Mouse (Mus musculus) intestine, embryonic 14.5 days (tissue): ENCODE measurements around the gene Fzr1. TPM values are rescaled to one million over a fixed set of nuclear protein-coding genes. Genes with fewer than 3 reads are reported as not detected.

ENCODE experiments used
- ATAC-seq: fragments of 200-750 bp; cut with Nextera tagmentation; replicated peaks from 2 replicates; pipeline ENCODE4 v1.8.0; 2017; ENCODE audit warnings: low read depth, moderate number of reproducible peaks, moderate TSS enrichment, moderate library complexity; ENCODE audit not compliant: low FRiP score, low TSS enrichment
- DNase-seq: peaks from one replicate; pipeline ENCODE4 v3.0.0-alpha.2; 2018; ENCODE audit warnings: low spot score
- H3K27ac ChIP-seq: fragments of 300-500 bp; sonication (generic); 2 replicates; pipeline ENCODE4 v1.5.1; 2014; ENCODE audit warnings: low read depth, mild to moderate bottlenecking, control low read depth
- H3K27me3 ChIP-seq: fragments of 300-500 bp; sonication (generic); replicated peaks from 2 replicates; pipeline ENCODE4 v1.6.1; 2014; ENCODE audit warnings: low read length, control low read depth; ENCODE audit not compliant: control insufficient read depth, insufficient read depth
- H3K36me3 ChIP-seq: fragments of 300-500 bp; sonication (generic); 2 replicates; pipeline ENCODE4 v1.6.1; 2014; ENCODE audit warnings: low read length, control low read depth; ENCODE audit not compliant: control insufficient read depth, insufficient read depth
- H3K4me1 ChIP-seq: fragments of 300-500 bp; sonication (generic); replicated peaks from 2 replicates; pipeline ENCODE4 v1.6.1; 2014; ENCODE audit warnings: low read length, control low read depth, mixed read lengths; ENCODE audit not compliant: control insufficient read depth, insufficient read depth
- H3K4me2 ChIP-seq: fragments of 300-500 bp; sonication (generic); 2 replicates; pipeline ENCODE4 v1.6.1; 2014; ENCODE audit warnings: low read length
- H3K4me3 ChIP-seq: fragments of 300-500 bp; sonication (generic); 2 replicates; pipeline ENCODE4 v1.5.1; 2014; ENCODE audit warnings: low read depth, low read length, control low read depth, mixed read lengths
- H3K9ac ChIP-seq: fragments of 300-500 bp; sonication (generic); 2 replicates; pipeline ENCODE4 v1.6.1; 2014; ENCODE audit warnings: mild to moderate bottlenecking, low read length
- H3K9me3 ChIP-seq: fragments of 300-500 bp; sonication (generic); 2 replicates; pipeline ENCODE4 v1.6.1; 2016; ENCODE audit warnings: low read length, control low read depth; ENCODE audit not compliant: control insufficient read depth
- WGBS: fragments of 180-500 bp; shearing (Covaris S2); extraction: QIAGEN DNeasy Blood & Tissue Kit; methylation state at CpG from one replicate; pipeline ENCODE4 v1.1.7; 2014; 5-methylcytosine and 5-hydroxymethylcytosine counted together
- polyA plus RNA-seq: library from polyadenylated mRNA; unstranded; fragments of >200 nt; fragmentation: Nextera tagmentation; extraction: Ambion mirVana; gene quantifications from 2 replicates; pipeline ENCODE4 v1.2.1, GENCODE M21; 2014

Fzr1 gene
- polyA plus RNA-seq, 1 experiment from 2014 or later, result 93.9 TPM

DNA sequence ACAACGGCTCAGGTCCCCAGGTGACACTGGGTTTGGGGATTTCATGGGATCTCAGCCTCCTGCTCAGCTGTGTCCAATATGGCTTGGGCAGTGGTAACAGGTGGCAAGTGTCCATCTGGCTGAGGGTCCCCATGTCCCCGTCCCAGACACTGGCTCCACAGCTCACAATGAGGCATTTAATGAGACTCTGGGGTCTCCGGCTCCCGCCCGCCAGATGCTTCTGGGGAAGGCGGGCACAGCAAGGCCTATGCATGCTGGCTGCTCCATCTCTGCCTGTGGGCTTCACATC, 11.2 kb downstream of the Fzr1 start:
- Histone ChIP-seq H3K36me3 (peaks cover 59% of the 10 kb centered on the region), H3K27ac (no peak overlapping the region), H3K4me3 (no peak overlapping the region), H3K9me3 (no peaks in the 10 kb centered on the region), H3K4me1 (peaks cover 19% of the 10 kb centered on the region), H3K9ac (no peak overlapping the region), H3K27me3 (peaks cover 29% of the 10 kb centered on the region), H3K4me2 (no peak overlapping the region)
- DNase-seq (no peak), ATAC-seq (no peak)
- 82% methylated on average over 6 of the region's 6 CpGs for WGBS

DNA sequence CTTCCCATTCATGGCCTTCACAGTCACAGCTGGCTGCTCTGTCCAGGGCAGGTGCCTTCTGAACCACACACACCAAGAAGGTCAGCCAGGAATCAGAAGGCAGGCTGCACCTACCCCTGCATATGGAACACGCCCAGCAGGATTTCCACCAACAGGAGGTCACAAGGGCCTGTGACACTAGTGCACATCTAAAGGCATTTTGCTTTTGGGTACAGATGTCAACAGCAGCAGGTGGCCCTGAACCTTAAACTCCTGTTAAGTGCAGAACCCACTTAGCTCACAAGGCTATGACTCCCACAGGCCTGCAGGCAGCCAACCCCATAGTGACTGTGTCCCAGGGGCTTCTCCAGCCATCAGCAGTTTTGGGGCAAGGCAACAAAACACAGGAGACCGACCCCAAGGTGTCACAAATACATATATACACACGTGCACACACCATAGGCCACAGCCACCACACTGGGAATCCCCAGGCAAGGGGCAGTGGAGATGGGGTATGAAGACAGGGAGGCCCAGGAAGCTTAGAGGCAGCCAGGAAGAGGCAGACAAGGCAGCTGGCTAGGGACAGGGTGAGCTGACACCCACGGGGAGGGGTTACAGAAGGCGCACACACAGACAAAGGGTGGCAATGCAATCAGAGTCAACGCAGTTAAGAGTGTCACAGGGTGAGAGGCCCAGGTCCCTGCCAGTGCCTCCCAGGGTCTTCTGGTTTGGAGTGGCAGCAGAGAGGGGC, 11.7 kb downstream of the Fzr1 start:
- DNase-seq, result no peak
- H3K27ac ChIP-seq, result no peak overlapping the region
- peaks cover 59% of the 10 kb centered on the region for H3K36me3 ChIP-seq
- H3K9me3 ChIP-seq, result no peaks in the 10 kb centered on the region
- no peak overlapping the region for H3K4me2 ChIP-seq
- 76% methylated on average over 6 of the region's 6 CpGs for WGBS
- H3K27me3 ChIP-seq, result peaks cover 29% of the 10 kb centered on the region
- no peak for ATAC-seq
- H3K9ac ChIP-seq, result no peak overlapping the region
- H3K4me1 ChIP-seq, result peaks cover 19% of the 10 kb centered on the region
- H3K4me3 ChIP-seq, result no peak overlapping the region

GRCm38 (mm10) chr10:81365672-81366476, 12.4 kb downstream of the Fzr1 start, which contains the start of gene 4930404N11Rik:
Gene 4930404N11Rik, minus strand, starts transcription at chr10:81365816.
- H3K27me3 ChIP-seq, result peaks cover 29% of the 10 kb centered on the region
- peak within 1 kb of the TSS; percentile 32; the same call in 1 of the 2 replicates for H3K4me3 ChIP-seq
- DNase-seq (peak; percentile 72), ATAC-seq (peak; percentile 26)
- H3K27ac ChIP-seq, result no peak within 1 kb of the TSS
- 0 out of 2 replicates have a peak within 1 kb of the TSS, but pooled peaks have one; percentile 16 for H3K9ac ChIP-seq
- 35% methylated on average over 12 of the region's 12 CpGs for WGBS
- peaks cover 53% of the 10 kb centered on the region for H3K36me3 ChIP-seq
- peak within 1 kb of the TSS; percentile 56 for H3K4me2 ChIP-seq
- no peaks in the 10 kb centered on the region for H3K9me3 ChIP-seq
- H3K4me1 ChIP-seq, result peaks cover 19% of the 10 kb centered on the region

DNA sequence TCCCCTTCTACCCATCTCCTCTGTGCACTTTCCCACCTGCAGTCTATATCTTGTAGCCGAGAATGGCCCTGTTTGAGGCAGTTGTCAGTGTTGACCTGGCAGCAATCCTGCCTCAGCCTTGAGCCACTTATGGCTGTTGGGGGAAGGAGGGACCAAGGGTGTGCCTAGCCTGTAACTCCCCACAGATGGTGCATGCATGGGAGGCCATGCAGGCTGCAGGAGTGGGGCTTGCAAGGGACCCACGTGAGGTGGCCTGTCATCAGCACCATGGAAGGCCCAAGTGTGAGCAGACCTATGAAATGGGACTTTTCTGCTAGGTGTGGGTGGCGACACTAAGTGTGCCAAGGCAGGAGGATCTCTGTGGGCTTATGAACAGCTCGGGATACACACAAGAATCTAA, 13.2 kb downstream of the Fzr1 start:
- H3K27me3 ChIP-seq, result peaks cover 29% of the 10 kb centered on the region
- WGBS, result 37% methylated on average over 4 of the region's 4 CpGs
- H3K9ac ChIP-seq, result no peak overlapping the region
- peaks cover 45% of the 10 kb centered on the region for H3K36me3 ChIP-seq
- no peak overlapping the region for H3K27ac ChIP-seq
- peaks cover 19% of the 10 kb centered on the region for H3K4me1 ChIP-seq
- H3K4me2 ChIP-seq, result no peak overlapping the region
- ATAC-seq, result peak; percentile 21; the same call in 1 of the 2 replicates
- no peaks in the 10 kb centered on the region for H3K9me3 ChIP-seq
- H3K4me3 ChIP-seq, result peak overlapping the region; percentile 32; the same call in 1 of the 2 replicates
- no peak for DNase-seq

- no peak overlapping the region for H3K27ac ChIP-seq
- DNase-seq, result no peak
- H3K9me3 ChIP-seq, result no peaks in the 10 kb centered on the region
- peak overlapping the region; percentile 32; the same call in 1 of the 2 replicates for H3K4me3 ChIP-seq
- H3K4me2 ChIP-seq, result peak overlapping the region; percentile 56
- H3K9ac ChIP-seq, result 0 out of 2 replicates have a peak overlapping the region, but pooled peaks have one; percentile 16
- H3K36me3 ChIP-seq, result peaks cover 41% of the 10 kb centered on the region
- peaks cover 29% of the 10 kb centered on the region for H3K27me3 ChIP-seq
- 11% methylated on average over 28 of the region's 28 CpGs for WGBS
- ATAC-seq, result peak; percentile 6; the same call in 1 of the 2 replicates
- H3K4me1 ChIP-seq, result peaks cover 19% of the 10 kb centered on the region
Measured at GRCm38 (mm10) chr10:81364666-81365065, 13.7 kb downstream of the Fzr1 start.

DNA sequence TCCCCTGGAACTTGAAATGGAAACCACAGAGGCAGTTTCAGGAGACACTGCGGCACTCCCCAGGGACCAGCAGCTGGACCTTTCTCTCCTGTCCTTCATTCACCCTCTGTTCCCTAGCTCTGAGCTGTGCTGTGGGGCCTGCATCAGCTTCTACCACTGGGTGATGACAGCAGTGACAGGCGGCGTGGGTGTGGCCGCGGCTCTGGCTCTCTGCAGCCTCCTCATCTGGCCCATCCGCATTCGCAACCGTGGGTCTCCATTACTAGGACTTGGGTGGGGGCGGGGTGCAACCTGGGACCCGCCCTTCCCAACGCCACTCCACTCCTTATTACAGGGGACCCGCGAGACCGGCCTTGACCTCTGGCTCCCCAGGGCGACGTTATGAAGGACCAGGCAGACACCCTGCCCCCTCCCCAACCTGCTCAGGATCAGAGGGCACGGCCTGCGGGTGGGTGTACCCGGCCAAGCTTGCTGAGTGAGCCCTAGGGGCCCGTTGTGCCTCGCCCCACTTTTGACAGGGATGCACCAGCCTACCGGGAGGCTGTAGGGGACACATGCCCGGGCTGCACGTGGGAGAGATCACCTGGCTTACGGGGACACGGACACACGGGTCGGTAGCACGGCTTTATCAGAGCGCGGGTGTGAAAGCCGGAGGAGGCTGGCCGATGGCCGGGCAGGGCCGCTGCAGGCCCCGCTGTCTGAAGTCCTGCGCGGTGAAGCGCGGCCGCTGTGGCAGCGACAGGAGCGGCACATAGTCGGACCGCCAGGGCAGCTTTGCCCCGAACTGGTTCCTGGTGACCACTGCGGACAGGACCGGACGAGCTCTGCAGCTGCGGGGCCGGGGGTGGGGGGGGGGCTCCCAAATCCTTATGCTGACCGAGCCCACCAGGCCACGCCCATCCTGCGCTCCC, 14.6 kb downstream of the Fzr1 start:
- H3K9ac ChIP-seq, result 0 out of 2 replicates have a peak overlapping the region, but pooled peaks have one; percentile 5
- ATAC-seq, result no peak; the same call in 1 of the 2 replicates
- H3K4me1 ChIP-seq, result peaks cover 21% of the 10 kb centered on the region
- WGBS, result 14% methylated on average over 53 of the region's 54 CpGs
- H3K36me3 ChIP-seq, result peaks cover 31% of the 10 kb centered on the region
- peak overlapping the region; percentile 56 for H3K4me2 ChIP-seq
- H3K9me3 ChIP-seq, result no peaks in the 10 kb centered on the region
- no peak overlapping the region for H3K27ac ChIP-seq
- peak overlapping the region; percentile 32 for H3K4me3 ChIP-seq
- peaks cover 29% of the 10 kb centered on the region for H3K27me3 ChIP-seq
- no peak for DNase-seq

GRCm38 (mm10) chr10:81362336-81362949, 15.9 kb downstream of the Fzr1 start:
- ATAC-seq, result no peak
- no peak overlapping the region for H3K9ac ChIP-seq
- DNase-seq, result no peak
- WGBS, result 71% methylated on average over 12 of the region's 12 CpGs
- H3K4me1 ChIP-seq, result peaks cover 31% of the 10 kb centered on the region
- H3K36me3 ChIP-seq, result peaks cover 19% of the 10 kb centered on the region
- H3K9me3 ChIP-seq, result no peaks in the 10 kb centered on the region
- no peak overlapping the region for H3K4me2 ChIP-seq
- no peak overlapping the region for H3K4me3 ChIP-seq
- H3K27me3 ChIP-seq, result peaks cover 29% of the 10 kb centered on the region
- H3K27ac ChIP-seq, result no peak overlapping the region

GRCm38 (mm10) chr10:81360721-81361120, 17.6 kb downstream of the Fzr1 start:
- no peak overlapping the region for H3K4me2 ChIP-seq
- peaks cover 37% of the 10 kb centered on the region for H3K4me1 ChIP-seq
- no peak overlapping the region for H3K27ac ChIP-seq
- H3K9ac ChIP-seq, result no peak overlapping the region
- 60% methylated on average over 8 of the region's 8 CpGs for WGBS
- H3K36me3 ChIP-seq, result peaks cover 9% of the 10 kb centered on the region; the same call in 1 of the 2 replicates
- H3K9me3 ChIP-seq, result no peaks in the 10 kb centered on the region
- no peak for ATAC-seq
- H3K27me3 ChIP-seq, result peaks cover 29% of the 10 kb centered on the region
- no peak overlapping the region for H3K4me3 ChIP-seq
- DNase-seq, result no peak
